Mouse (Mus musculus): Measurements from ENCODE around the gene Slc16a10. TPM values are rescaled to one million over a fixed set of nuclear protein-coding genes. Genes with fewer than 3 reads are reported as not detected.

The Slc16a10 gene
- total and polyA plus RNA-seq, 3 experiments: 11.5 to 24.2 (median 21.1) TPM

GRCm38 (mm10) chr10:40149584-40150145 lies 7.6 kb upstream of the Slc16a10 start:
- DNase-seq: no peak

GRCm38 (mm10) chr10:40147325-40148059 lies 5.4 kb upstream of the Slc16a10 start:
- DNase-seq: no peak

GRCm38 (mm10) chr10:40146451-40146850 lies 4.4 kb upstream of the Slc16a10 start:
- no peak for DNase-seq

GRCm38 (mm10) chr10:40144815-40145214 lies 2.8 kb upstream of the Slc16a10 start:
- no peak for DNase-seq

GRCm38 (mm10) chr10:40141016-40141851 lies 824 bp downstream of the Slc16a10 start:
- DNase-seq: peak; percentile 42

- no peak for DNase-seq
Observed at GRCm38 (mm10) chr10:40139646-40140045, 2.4 kb downstream of the Slc16a10 start.

- DNase-seq: peak; percentile 64
Observed at GRCm38 (mm10) chr10:40135807-40136778, 6.0 kb downstream of the Slc16a10 start.

GRCm38 (mm10) chr10:40134906-40135305 lies 7.2 kb downstream of the Slc16a10 start:
- DNase-seq: no peak

GRCm38 (mm10) chr10:40133636-40134035 lies 8.4 kb downstream of the Slc16a10 start:
- no peak for DNase-seq

- no peak for DNase-seq
Observed at GRCm38 (mm10) chr10:40131690-40132418, 10.2 kb downstream of the Slc16a10 start.

GRCm38 (mm10) chr10:40130126-40130525 lies 11.9 kb downstream of the Slc16a10 start:
- DNase-seq: no peak

- no peak for DNase-seq
Observed at GRCm38 (mm10) chr10:40129134-40129533, 12.9 kb downstream of the Slc16a10 start.

GRCm38 (mm10) chr10:40128497-40128896 lies 13.6 kb downstream of the Slc16a10 start:
- DNase-seq: no peak

- peak; percentile 60 for DNase-seq
Observed at GRCm38 (mm10) chr10:40125200-40125599, 16.9 kb downstream of the Slc16a10 start.

- no peak for DNase-seq
Observed at GRCm38 (mm10) chr10:40124570-40124969, 17.5 kb downstream of the Slc16a10 start.

- DNase-seq: no peak
Observed at GRCm38 (mm10) chr10:40124096-40124495, 18.0 kb downstream of the Slc16a10 start.

GRCm38 (mm10) chr10:40119466-40119865 lies 22.6 kb downstream of the Slc16a10 start:
- DNase-seq: no peak

GRCm38 (mm10) chr10:40118743-40119387 lies 23.2 kb downstream of the Slc16a10 start:
- DNase-seq: no peak

GRCm38 (mm10) chr10:40113517-40114085 lies 28.5 kb downstream of the Slc16a10 start:
- no peak for DNase-seq

- DNase-seq: no peak
Observed at GRCm38 (mm10) chr10:40112256-40112655, 29.8 kb downstream of the Slc16a10 start.

Data from adrenal gland, adult 2 months (tissue).